Mouse (Mus musculus): Measurements from ENCODE around the gene Axdnd1.

- no peak for TF ChIP-seq CTCF (IDR thresholded peaks at IDR 0.05; ENCODE audit: borderline replicate concordance, extremely low read depth, insufficient read depth, insufficient read length)
- no peak for TF ChIP-seq POLR2A (IDR thresholded peaks at IDR 0.05; ENCODE audit: borderline replicate concordance, extremely low read depth, insufficient read depth, insufficient read length, poor library complexity, severe bottlenecking)
These were observed 117.8 kb downstream of the Axdnd1 start, which contains the start of gene Tdrd5 for GRCm38 (mm10) chr1:156302911-156303749.
